Mouse (Mus musculus) forebrain, embryonic 11.5 days (tissue): ENCODE measurements around the gene Dhps. TPM values are rescaled to one million over a fixed set of nuclear protein-coding genes. Genes with fewer than 3 reads are reported as not detected.

ENCODE experiments used
- ATAC-seq: fragments of 200-750 bp; cut with Nextera tagmentation; replicated peaks from 2 replicates; pipeline ENCODE4 v1.8.0; 2017; ENCODE audit warnings: moderate TSS enrichment; ENCODE audit not compliant: low FRiP score
- DNase-seq: peaks from one replicate; pipeline ENCODE4 v3.0.0-alpha.2; 2017; ENCODE audit warnings: low spot score
- H3K27ac ChIP-seq: fragments of 300-500 bp; sonication (generic); 2 replicates; pipeline ENCODE4 v1.5.1; 2014; ENCODE audit warnings: low read depth, low read length
- H3K27me3 ChIP-seq: fragments of 300-500 bp; sonication (generic); 2 replicates; pipeline ENCODE4 v1.6.1; 2014; ENCODE audit warnings: mild to moderate bottlenecking, low read length, mixed read lengths; ENCODE audit not compliant: control insufficient read depth, insufficient read depth
- H3K36me3 ChIP-seq: fragments of 300-500 bp; sonication (generic); 2 replicates; pipeline ENCODE4 v1.6.1; 2014; ENCODE audit warnings: mild to moderate bottlenecking, low read length, moderate library complexity, mixed read lengths; ENCODE audit not compliant: control insufficient read depth, insufficient read depth
- H3K4me1 ChIP-seq: fragments of 300-500 bp; sonication (generic); replicated peaks from 2 replicates; pipeline ENCODE4 v1.6.1; 2014; ENCODE audit warnings: low read length, mixed read lengths; ENCODE audit not compliant: control insufficient read depth, insufficient read depth
- H3K4me2 ChIP-seq: fragments of 300-500 bp; sonication (generic); 2 replicates; pipeline ENCODE4 v1.6.1; 2014; ENCODE audit warnings: low read depth, mild to moderate bottlenecking, low read length, moderate library complexity, mixed read lengths; ENCODE audit not compliant: severe bottlenecking
- H3K4me3 ChIP-seq: fragments of 300-500 bp; sonication (generic); 2 replicates; pipeline ENCODE4 v1.5.1; 2014; ENCODE audit warnings: low read depth, low read length
- H3K9ac ChIP-seq: fragments of 300-500 bp; sonication (generic); 2 replicates; pipeline ENCODE4 v1.6.1; 2014; ENCODE audit warnings: low read length
- H3K9me3 ChIP-seq: fragments of 300-500 bp; sonication (generic); 2 replicates; pipeline ENCODE4 v1.6.1; 2016; ENCODE audit warnings: low read length, mixed read lengths; ENCODE audit not compliant: control insufficient read depth
- WGBS: fragments of 180-500 bp; shearing (Covaris S2); extraction: QIAGEN DNeasy Blood & Tissue Kit; methylation state at CpG from one replicate; pipeline ENCODE4 v1.1.7; 2014; 5-methylcytosine and 5-hydroxymethylcytosine counted together
- polyA plus RNA-seq: library from polyadenylated mRNA; unstranded; fragments of >200 nt; fragmentation: Nextera tagmentation; extraction: Ambion mirVana; gene quantifications from 2 replicates; pipeline ENCODE4 v1.2.1, GENCODE M21; 2014

Dhps gene
- polyA plus RNA-seq, 1 experiment from 2014 or later, result 63.5 TPM

GRCm38 (mm10) chr8:85037681-85038531 lies 33.7 kb upstream of the Dhps start:
- Histone ChIP-seq H3K27ac (peak overlapping the region; percentile 99), H3K9me3 (no peaks in the 10 kb centered on the region), H3K36me3 (peaks cover 3% of the 10 kb centered on the region; the same call in 1 of the 2 replicates), H3K4me2 (peak overlapping the region; percentile 96), H3K4me3 (peak overlapping the region; percentile 80), H3K4me1 (0 out of 2 replicates have a peak, but pooled peaks cover 7% of the 10 kb centered on the region), H3K9ac (peak overlapping the region; percentile 93), H3K27me3 (no peaks in the 10 kb centered on the region)
- under 1% methylated on average over 56 of the region's 57 CpGs for WGBS
- ATAC-seq, result 0 out of 2 replicates have a peak, but pooled peaks have one; percentile 4
- peak; percentile 77 for DNase-seq

GRCm38 (mm10) chr8:85043619-85044018 lies 27.9 kb upstream of the Dhps start:
- ATAC-seq (no peak), DNase-seq (no peak)
- H3K27ac ChIP-seq, result no peak overlapping the region
- no peak overlapping the region for H3K4me2 ChIP-seq
- peaks cover 19% of the 10 kb centered on the region for H3K36me3 ChIP-seq
- H3K4me3 ChIP-seq, result no peak overlapping the region
- no peaks in the 10 kb centered on the region for H3K27me3 ChIP-seq
- 90% methylated on average over 6 of the region's 6 CpGs for WGBS
- no peak overlapping the region for H3K9ac ChIP-seq
- no peaks in the 10 kb centered on the region for H3K9me3 ChIP-seq
- 0 out of 2 replicates have a peak, but pooled peaks cover 3% of the 10 kb centered on the region for H3K4me1 ChIP-seq

- peaks cover 16% of the 10 kb centered on the region for H3K36me3 ChIP-seq
- no peak for DNase-seq
- ATAC-seq, result no peak
- H3K4me1 ChIP-seq, result peaks cover 4% of the 10 kb centered on the region; the same call in 1 of the 2 replicates
- no peak overlapping the region for H3K27ac ChIP-seq
- no peak overlapping the region for H3K4me3 ChIP-seq
- H3K9ac ChIP-seq, result no peak overlapping the region
- no peak overlapping the region for H3K4me2 ChIP-seq
- H3K9me3 ChIP-seq, result no peaks in the 10 kb centered on the region
- no peaks in the 10 kb centered on the region for H3K27me3 ChIP-seq
- WGBS, result 85% methylated on average over 7 of the region's 7 CpGs
These were observed 14.2 kb upstream of the Dhps start for GRCm38 (mm10) chr8:85057367-85057766.

DNA sequence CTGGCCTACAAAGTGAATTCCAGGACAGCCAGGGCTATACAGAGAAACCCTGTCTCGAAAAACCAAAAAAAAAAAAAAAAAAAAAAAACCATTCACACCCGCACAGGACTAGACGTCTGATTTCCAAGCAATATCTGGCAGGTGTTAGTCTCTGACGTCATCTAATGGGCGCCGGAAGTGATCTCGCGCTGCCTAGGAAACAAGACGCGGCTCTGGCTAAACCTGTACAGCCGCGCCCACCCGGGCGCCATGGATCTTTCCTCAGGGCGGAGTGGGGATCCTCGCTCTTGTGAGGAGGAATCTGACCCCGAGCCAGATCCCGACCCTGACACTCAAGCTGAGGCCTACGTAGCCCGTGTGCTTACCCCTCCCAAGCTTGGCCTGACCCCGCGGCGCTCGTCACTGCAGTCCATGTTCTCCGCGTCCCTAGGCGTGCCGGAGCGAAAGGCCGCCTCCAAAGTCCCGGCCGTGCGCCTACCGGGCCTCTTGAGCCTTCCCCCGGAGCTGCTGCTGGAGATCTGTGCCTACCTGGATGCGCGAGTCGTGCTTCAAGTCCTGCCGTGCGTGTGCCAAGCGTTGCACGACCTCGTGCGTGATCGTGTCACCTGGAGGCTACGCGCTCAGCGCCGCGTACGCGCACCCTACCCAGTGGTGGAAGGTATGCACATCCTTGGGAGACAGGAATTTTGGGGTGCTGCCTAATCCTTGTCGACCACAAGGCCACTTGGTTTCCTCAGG lies 11.5 kb upstream of the Dhps start, which contains the start of gene Fbxw9:
Gene Fbxw9, plus strand, starts transcription at position 177 of the 738 bp plus-strand sequence.
- H3K4me3 ChIP-seq, result peak within 1 kb of the TSS; percentile 79
- H3K4me2 ChIP-seq, result peak within 1 kb of the TSS; percentile 92
- peak; percentile 92 for ATAC-seq
- peaks cover 5% of the 10 kb centered on the region; the same call in 1 of the 2 replicates for H3K36me3 ChIP-seq
- under 1% methylated on average over 52 of the region's 53 CpGs for WGBS
- DNase-seq, result peak; percentile 93
- H3K9ac ChIP-seq, result peak within 1 kb of the TSS; percentile 63
- no peaks in the 10 kb centered on the region for H3K9me3 ChIP-seq
- H3K27ac ChIP-seq, result no peak within 1 kb of the TSS
- no peaks in the 10 kb centered on the region for H3K27me3 ChIP-seq
- peaks cover 4% of the 10 kb centered on the region; the same call in 1 of the 2 replicates for H3K4me1 ChIP-seq

- no peaks in the 10 kb centered on the region for H3K27me3 ChIP-seq
- no peak for ATAC-seq
- no peak overlapping the region for H3K4me3 ChIP-seq
- no peak overlapping the region for H3K4me2 ChIP-seq
- no peak overlapping the region for H3K9ac ChIP-seq
- peaks cover 5% of the 10 kb centered on the region; the same call in 1 of the 2 replicates for H3K36me3 ChIP-seq
- 94% methylated on average over 4 of the region's 4 CpGs for WGBS
- peaks cover 4% of the 10 kb centered on the region; the same call in 1 of the 2 replicates for H3K4me1 ChIP-seq
- no peaks in the 10 kb centered on the region for H3K9me3 ChIP-seq
- no peak for DNase-seq
- H3K27ac ChIP-seq, result no peak overlapping the region
These were observed 9.0 kb upstream of the Dhps start for GRCm38 (mm10) chr8:85062603-85063002.

DNA sequence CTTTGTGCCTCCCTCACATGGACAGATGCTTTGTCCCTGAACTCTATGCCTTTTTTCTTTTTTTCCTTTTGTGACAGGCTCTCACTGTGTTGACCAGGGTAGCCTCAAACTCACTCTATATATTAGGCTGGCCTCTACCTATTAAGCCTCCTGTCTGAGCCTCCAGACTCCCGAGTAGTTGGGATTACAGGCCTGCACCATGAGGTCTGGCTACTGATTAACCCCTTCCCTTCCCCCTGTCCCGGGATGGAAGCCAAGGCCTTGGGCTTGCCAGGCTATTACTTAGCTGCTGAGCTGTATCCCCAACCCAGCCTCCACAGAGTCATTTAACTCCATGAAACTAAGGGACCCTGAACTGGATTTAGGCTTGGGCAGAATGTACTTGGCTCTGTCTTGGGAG lies 6.3 kb upstream of the Dhps start:
- 43% methylated on average over 2 of the region's 2 CpGs for WGBS
- Histone ChIP-seq H3K4me3 (no peak overlapping the region), H3K27ac (no peak overlapping the region), H3K9ac (no peak overlapping the region), H3K27me3 (no peaks in the 10 kb centered on the region), H3K4me1 (peaks cover 4% of the 10 kb centered on the region; the same call in 1 of the 2 replicates), H3K4me2 (no peak overlapping the region), H3K9me3 (no peaks in the 10 kb centered on the region), H3K36me3 (peaks cover 5% of the 10 kb centered on the region; the same call in 1 of the 2 replicates)
- no peak for ATAC-seq
- DNase-seq, result no peak

GRCm38 (mm10) chr8:85067155-85067554 lies 4.4 kb upstream of the Dhps start:
- H3K36me3 ChIP-seq, result peaks cover 5% of the 10 kb centered on the region; the same call in 1 of the 2 replicates
- no peak overlapping the region for H3K4me3 ChIP-seq
- H3K27me3 ChIP-seq, result no peaks in the 10 kb centered on the region
- no peak overlapping the region for H3K4me2 ChIP-seq
- no peaks in the 10 kb centered on the region; the same call in 1 of the 2 replicates for H3K4me1 ChIP-seq
- ATAC-seq, result no peak
- no peaks in the 10 kb centered on the region for H3K9me3 ChIP-seq
- no peak overlapping the region for H3K9ac ChIP-seq
- 94% methylated on average over 2 of the region's 2 CpGs for WGBS
- H3K27ac ChIP-seq, result no peak overlapping the region
- peak; percentile 44 for DNase-seq

DNA sequence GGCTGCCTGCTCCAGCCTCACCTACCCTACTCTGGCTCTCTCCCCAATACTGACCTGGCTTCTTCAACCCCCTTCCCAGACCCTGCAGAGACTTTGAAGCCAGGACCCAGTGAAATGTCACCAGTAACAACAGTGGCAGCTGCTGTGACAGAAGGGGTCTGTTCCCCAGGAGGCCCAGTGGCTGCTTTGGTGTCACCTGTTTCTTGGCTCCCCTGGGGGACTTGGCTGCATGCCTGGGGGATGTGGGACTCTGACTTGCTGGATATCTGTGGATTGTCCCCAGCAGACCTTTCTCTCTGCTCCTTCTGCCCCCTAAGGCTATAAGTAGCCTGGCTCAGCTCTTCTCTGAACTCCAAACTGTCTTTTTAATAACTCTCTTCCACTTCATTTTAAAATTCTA lies 3.6 kb upstream of the Dhps start, which contains the start of gene Gm5741:
Gene Gm5741, minus strand, starts transcription at position 1 of the 400 bp plus-strand sequence.
- Histone ChIP-seq H3K36me3 (peaks cover 5% of the 10 kb centered on the region; the same call in 1 of the 2 replicates), H3K4me2 (no peak within 1 kb of the TSS), H3K4me3 (no peak within 1 kb of the TSS), H3K9ac (no peak within 1 kb of the TSS), H3K4me1 (peaks cover 2% of the 10 kb centered on the region; the same call in 1 of the 2 replicates), H3K9me3 (no peaks in the 10 kb centered on the region), H3K27ac (no peak within 1 kb of the TSS), H3K27me3 (no peaks in the 10 kb centered on the region)
- ATAC-seq, result no peak
- peak; percentile 52 for DNase-seq
